Mouse (Mus musculus) heart, adult 8-10 months (tissue): Measurements from ENCODE around the gene Tpi1. TPM values are rescaled to one million over a fixed set of nuclear protein-coding genes. Genes with fewer than 3 reads are reported as not detected.
"Not testable (repeated sequence)": the region's sequence is repeated elsewhere in the genome, so short reads cannot be mapped to it uniquely, and the experiment has no call there.

ENCODE experiments used
- DNase-seq: peaks from one replicate; pipeline ENCODE4 v3.0.0; 2022; ENCODE audit warnings: low spot score
- total RNA-seq, 4 experiments: library from RNA; stranded (reverse); gene quantifications; 2 replicates each; pipeline ENCODE4 v1.2.4; 2022

Tpi1 gene
- total RNA-seq, 4 experiments from 2014 or later: 893 to 1,022 (median 969) TPM

GRCm38 (mm10) chr6:124809775-124810538 is 4.1 kb downstream of the Tpi1 start:
- DNase-seq: no peak

DNA sequence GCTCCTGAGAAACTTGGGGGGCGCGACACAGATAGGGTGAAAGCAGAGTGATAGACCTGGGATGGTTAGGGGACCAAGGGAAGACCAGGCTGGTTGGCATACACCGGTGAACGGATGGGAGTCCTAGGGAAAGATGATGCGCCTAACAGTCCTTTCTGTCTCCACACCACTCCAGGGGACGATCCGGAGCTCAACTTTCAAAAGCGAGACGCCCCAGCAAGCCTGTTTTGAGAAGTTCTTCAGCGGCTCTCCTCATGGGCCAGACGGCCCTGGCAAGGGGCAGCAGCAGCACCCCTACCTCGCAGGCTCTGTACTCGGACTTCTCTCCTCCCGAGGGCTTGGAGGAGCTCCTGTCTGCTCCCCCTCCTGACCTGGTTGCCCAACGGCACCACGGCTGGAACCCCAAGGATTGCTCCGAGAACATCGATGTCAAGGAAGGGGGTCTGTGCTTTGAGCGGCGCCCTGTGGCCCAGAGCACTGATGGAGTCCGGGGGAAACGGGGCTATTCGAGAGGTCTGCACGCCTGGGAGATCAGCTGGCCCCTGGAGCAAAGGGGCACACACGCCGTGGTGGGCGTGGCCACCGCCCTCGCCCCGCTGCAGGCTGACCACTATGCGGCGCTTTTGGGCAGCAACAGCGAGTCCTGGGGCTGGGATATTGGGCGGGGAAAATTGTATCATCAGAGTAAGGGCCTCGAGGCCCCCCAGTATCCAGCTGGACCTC is 4.9 kb downstream of the Tpi1 start:
- peak; percentile 79 for DNase-seq

DNA sequence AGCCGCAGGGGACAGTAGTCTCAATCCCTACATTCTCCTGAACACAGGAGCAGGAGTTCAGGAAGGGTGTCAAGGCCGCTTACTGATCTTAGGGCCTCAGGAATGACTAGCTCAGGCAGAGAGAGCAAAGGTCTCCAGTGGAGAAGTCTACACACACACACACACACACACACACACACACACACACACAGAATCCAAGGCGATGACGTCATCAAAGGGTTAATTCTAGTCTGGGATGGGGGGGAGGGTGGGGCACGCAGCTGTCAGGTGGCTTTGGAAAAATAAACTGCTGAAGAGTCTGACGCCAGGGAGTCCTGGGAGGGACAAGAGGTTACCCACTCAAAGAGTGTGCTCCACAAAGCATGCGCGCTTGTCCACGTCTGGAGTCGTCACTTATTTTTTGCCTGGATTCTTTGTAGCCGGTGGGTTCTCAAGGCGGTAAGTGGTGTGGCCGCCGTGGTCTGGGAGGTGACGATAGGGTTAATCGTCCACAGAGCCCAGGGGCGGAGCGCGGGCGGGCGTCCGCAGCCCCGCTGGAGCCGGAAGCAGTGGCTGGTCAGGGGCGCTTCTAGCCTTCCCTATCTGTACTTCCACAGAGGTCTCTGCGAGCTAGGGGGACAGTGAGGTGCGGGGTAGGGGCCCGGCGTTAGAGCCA is 5.6 kb downstream of the Tpi1 start, which contains the start of gene Spsb2:
Gene Spsb2, plus strand, starts transcription at position 304 of the 655 bp plus-strand sequence.
- peak; percentile 72 for DNase-seq

GRCm38 (mm10) chr6:124807986-124808357 is 6.1 kb downstream of the Tpi1 start:
- DNase-seq: no peak

DNA sequence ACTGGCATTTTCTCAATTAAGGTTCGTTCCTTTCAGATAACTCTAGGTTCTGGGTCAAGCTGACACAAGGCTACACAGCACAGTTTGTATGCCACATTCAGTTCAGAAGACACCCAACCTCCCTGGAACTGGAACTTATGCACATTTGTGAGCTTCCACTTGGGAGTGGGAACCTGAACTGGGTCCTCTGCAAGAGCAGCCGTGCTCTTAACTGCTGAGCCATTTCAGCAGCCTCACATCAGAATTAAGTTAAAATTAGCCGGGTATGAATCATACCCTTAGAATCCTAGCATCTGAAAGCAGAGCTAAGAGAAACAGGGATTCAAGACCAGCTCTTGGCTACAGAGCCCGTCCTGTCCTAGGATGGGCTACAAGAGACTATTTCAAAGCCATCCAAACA is 6.7 kb downstream of the Tpi1 start:
- DNase-seq: no peak

DNA sequence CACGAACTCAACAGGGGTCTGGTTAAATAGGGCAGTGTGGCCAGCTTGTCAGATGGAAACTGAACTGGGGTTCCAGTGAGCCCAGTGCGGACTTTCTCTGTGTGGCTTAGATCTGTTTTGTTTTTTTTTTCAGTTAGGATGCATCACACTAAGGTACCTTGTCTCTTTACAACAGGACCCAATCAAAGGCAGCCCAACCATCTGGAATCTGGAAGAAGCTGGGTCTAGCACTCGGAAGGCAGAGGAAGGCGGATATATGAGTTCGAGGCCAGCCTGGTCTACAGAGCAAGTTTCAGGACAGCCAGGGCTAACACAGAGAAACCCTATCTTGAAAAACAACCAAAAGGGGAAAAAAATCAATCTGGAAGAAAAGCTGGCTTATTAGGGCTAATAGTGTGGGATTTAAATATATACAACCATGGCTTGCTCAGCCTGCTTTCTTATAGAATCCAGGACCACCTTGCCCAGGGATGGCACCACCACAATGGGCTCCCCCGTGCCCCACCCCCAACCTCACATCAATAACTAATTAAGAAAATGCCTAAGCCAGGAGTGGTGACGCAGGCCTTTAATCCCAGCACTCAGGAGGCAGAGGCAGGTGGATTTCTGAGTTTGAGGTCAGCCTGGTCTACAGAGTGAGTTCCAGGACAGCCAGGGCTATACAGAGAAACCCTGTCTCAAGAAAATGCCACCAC is 7.5 kb downstream of the Tpi1 start:
- DNase-seq: no peak

DNA sequence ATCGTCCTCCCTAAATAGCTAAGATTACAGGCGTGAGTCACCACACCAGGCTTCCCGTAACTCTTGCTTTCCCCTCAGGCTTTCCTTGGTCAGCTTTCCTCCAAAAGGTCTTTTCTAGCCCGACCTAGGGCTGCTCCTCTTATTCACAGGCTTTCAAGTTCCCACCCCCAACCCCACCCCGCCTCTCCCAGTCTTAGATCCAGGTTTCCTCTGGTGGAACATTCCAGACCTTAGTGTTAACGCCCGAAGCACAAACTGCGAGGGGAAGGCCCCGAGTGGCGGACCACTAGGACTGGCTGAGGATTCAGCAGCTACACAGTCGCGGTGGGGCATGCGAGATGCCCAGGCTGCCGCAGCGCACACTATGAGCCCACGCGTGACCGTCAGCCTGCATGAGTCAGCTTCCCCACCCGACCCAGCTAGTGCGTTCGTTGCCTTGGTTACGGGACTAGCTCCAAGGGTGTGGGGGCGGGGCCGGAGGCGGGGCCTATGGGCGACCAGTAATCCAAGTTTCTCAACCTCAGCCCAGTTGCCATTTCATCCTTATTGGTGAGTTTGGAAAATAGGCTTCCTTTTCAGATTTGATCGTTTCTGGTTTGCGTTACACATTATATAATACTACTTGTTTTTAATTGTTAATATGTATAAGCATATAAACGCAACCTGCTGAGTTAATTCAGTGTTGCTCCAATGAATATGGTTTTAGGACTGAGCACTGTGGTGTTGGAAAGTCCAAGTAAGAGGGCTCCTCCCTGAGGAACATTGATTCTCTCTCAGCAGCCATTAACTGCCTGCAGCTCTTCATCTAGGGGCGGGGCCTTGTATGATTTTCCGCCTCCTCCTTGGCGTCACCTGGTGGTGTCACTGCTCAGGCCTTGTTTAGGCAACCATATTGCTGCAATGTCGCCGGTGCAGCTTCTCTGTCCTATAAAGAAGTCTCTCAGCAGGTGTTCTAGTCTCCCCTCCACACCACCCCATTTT is 8.5 kb downstream of the Tpi1 start:
- DNase-seq: peak; percentile 92

DNA sequence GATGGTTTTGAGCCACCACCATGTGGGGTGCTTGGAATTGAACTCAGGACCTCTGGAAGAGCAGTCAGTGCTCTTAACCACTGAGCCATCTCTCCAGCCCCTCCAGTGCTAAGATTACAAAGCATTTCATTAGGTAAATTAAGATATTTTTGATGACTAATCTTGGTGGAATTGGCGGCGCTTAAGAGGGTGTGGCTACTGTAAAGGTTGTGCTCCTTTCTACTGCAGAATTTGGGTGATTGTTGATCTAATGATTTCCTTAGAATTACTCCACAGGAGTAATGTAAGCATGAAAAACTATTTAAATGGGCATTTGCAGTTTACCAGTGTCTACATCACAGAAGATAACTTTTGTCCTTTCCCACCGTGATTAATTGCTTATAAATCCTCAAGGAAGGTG is 9.8 kb downstream of the Tpi1 start:
- DNase-seq: no peak

GRCm38 (mm10) chr6:124803691-124804090 is 10.4 kb downstream of the Tpi1 start:
- DNase-seq: not testable (repeated sequence)

GRCm38 (mm10) chr6:124803061-124803460 is 11.0 kb downstream of the Tpi1 start:
- no peak for DNase-seq

DNA sequence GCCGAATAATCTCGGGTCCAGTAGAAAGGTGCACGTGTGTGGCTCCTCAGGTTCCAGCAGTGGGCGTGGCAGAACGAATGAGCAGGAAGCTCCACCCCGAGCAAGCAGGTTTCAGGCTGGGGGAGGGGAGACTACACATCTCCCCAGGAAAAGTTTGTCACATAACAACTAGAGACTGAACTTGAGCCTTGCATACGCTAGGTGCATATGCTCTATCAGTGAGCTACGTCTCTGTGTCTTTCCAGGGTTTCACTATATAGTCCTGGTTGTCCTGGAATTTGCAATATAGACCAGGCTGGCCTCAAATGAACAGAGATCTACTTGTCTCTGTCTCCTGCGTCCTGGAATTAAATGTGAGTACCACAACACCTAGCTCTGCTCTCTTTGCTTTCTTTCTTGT is 11.7 kb downstream of the Tpi1 start:
- DNase-seq: not testable (repeated sequence)

DNA sequence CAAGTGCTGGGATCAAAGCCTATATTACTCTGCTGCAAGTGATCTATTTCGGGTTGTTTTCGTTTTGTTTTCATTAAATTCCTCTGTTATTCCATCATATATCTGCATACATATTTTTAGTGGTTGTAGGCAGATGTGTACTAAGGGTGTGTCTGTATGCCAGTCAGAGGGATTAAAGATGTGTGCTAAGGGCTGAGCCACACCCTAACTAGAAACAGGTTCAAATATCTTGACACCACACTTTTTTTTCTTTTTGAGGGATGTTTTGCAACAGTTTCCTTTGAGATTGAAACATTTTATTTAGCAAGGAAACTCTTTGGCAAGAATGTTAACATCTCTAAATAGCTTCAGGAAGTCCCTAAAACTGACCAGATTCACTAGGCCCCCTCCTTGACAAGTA is 17.9 kb downstream of the Tpi1 start:
- DNase-seq: no peak

DNA sequence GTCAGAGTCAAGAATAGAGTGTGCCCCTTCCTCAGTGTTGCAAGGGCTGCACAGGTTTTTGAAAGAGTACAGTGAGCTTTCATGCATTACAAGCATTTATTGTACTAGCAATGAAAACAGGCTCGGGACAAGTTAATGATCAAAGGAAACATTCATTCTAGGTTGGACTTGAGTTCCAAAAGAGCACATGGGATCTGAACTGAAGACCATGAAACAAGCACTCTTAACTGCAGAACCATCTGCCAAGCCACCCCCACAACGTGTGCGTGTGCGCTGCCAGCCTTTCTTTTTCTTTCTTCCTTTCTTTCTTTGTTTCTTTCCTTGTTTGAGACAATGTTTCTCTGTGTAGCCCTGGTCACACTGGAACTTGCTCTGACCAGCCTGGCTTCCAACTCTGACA is 18.3 kb downstream of the Tpi1 start:
- DNase-seq: no peak

DNA sequence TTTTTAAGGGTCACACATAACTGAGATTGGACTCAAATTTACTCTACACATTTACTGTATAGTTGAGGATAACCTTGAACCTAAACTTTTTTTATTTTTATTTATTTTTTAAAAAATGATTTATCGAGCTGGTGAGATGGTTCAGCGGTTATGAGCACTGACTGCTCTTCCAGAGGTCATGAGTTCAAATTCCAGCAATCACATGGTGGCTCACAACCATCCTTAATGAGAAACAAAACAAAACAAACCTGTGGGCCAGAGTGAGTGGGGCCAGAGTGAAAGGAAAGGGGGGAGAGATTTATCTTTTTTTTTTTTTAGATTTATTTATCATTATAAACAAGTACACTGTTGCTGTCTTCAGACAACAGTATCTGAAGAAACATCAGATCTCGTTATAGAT is 22.2 kb downstream of the Tpi1 start:
- DNase-seq: no peak

DNA sequence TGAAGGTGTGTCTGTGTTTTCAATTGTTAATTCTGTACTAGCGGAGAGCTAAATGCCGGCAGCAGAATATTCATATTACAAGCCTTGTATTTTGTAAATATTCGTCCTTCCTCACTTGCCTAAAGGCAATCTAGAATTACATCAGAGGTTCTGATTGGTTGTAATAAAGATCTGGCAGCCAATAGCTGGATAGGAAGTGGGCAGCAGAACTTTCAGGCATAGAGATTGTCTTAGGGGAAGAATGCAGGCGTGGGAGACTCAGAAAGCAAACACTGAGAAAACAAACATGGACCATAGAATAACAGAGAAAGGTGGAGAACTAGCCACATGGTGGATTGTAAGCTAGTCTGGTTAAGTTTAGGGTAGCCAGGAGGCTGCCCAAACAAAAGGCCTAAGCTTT is 24.0 kb downstream of the Tpi1 start:
- DNase-seq: no peak

GRCm38 (mm10) chr6:124789519-124789918 is 24.6 kb downstream of the Tpi1 start:
- DNase-seq: no peak

- DNase-seq: no peak
Measured at GRCm38 (mm10) chr6:124787722-124788121, 26.4 kb downstream of the Tpi1 start.

DNA sequence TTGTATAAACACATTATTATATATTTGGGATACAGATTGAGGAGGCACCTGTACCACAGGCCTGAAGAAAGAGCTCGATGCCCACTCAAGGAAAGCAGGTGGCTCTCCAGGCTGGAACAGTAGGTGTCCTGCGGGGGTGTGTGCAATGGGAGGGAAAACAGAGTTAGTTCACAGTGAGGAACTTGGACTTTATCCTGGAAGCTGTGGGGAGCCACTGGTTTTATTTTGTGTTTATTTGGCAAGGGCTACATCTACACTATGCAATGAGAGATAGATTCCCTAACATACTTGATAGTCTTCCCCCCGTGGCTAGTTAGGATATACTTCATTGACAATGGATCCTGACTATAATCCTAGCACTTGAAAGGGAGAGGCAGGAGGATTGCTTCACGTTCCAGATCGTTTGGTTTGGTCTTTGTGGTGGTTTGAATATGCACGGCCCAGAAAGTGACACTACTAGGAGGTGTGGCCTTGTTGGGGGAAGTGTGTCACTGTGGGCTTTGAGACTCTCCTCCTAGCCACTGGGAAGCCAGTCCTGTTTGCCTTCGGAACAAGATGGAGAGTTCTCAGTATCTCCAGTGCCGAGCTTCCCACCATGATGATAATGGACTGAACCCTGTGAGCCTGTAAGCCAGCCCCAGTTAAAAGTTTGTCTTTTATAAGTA is 27.2 kb downstream of the Tpi1 start:
- no peak for DNase-seq

DNA sequence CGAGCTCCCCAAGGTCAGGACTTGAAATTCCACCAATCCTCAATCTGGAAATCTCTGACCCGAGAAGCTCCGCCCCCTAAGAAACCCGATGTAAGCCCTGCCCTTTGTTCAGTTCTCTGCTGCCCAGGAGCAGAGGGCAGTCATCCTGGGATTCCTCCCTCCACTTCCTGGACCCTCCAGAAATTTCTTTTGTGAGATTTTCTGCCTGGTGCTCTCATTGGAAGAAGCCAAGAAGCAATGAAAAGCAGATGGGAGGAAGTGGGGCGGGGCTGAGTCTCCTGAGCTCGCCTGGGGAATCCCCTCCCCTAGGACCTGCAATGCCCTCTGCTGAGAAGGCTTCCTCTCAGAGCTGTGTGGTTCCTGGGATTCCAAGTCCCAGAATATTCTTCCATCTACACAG is 31.7 kb downstream of the Tpi1 start:
- DNase-seq: no peak

DNA sequence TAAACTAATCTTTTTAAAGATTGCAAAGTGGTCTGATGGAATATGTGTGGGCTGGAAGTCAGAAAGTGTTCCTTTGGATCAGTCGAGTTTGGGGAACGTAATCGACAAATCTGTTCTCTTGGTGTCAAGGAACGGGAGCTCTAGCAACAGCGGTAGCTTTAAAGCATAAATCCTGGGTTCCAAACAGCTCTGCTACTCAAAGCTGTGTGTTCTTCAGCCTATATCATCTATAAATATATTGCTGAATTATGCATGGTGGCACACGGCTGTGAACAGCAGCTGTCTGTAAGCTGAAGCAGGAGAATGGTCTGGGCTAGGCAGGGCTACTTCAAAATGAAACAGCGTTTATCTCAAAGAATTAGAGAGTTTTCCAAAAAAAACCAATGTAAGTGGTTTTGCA is 33.2 kb downstream of the Tpi1 start:
- no peak for DNase-seq
